Mouse (Mus musculus): ENCODE results near the gene Acot7.

Gene Acot7

GRCm38 (mm10) chr4:152277916-152278315 lies 100.0 kb downstream of the Acot7 start:
- DNase-seq = no peak

DNA sequence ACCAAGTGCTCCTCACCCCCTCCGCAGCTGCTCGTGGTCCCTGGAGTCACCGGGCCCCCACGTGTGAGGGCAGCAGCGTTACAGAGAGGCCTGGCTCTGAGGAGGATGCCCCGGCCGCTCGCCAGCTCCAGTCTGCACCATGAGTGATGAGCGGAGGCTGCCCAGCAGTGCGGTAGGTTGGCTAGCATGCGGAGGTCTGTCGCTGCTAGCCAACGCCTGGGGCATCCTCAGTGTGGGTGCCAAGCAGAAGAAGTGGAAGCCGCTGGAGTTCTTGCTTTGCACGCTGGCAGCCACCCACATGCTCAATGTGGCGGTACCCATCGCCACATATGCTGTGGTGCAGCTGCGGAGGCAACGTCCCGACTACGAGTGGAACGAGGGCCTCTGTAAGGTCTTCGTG lies 101.1 kb downstream of the Acot7 start:
- no peak for DNase-seq

- no peak for DNase-seq
Observed at GRCm38 (mm10) chr4:152281601-152282000, 103.7 kb downstream of the Acot7 start.

GRCm38 (mm10) chr4:152282721-152283120 lies 104.8 kb downstream of the Acot7 start:
- no peak for DNase-seq

DNA sequence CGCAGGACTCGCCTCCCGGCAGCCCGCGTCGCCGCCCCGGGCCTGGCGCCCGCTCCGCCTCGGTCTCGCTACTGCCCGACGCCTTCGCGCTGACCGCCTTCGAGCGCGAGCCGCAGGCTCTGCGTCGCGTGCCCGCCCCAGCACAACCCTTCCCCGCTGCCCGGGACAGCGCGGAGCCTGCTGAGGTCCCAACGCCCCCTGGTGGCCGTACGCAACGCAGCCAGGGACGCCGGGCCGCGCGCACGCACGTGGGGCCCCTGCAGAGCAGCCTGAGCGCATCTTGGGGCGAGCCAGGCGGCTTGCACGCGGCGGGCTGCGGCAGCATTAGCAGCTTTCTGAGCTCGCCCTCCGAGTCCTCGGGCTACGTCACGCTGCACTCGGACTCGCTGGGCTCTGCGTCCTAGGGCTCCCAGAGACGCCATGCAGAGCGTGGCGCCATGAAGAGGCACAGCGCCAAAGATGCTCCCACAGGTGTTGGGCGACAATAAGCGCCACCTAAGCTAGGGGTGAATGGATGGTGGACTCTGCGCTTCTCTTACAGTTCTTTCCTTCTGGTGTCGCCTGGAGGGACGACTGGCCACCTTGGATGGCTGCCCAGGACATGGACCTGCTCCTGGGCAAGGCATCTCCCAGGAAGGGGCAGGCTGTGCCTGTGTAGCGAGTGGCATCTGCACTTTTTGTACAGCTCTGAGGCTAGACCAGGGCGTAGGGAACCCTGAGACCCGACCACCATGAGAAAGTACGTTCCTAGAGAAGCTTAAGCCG lies 105.4 kb downstream of the Acot7 start:
- DNase-seq = peak; percentile 68 to 84

- peak in 1 of 2 experiments; percentile 56 for DNase-seq
Observed at GRCm38 (mm10) chr4:152285505-152285904, 107.6 kb downstream of the Acot7 start.

DNA sequence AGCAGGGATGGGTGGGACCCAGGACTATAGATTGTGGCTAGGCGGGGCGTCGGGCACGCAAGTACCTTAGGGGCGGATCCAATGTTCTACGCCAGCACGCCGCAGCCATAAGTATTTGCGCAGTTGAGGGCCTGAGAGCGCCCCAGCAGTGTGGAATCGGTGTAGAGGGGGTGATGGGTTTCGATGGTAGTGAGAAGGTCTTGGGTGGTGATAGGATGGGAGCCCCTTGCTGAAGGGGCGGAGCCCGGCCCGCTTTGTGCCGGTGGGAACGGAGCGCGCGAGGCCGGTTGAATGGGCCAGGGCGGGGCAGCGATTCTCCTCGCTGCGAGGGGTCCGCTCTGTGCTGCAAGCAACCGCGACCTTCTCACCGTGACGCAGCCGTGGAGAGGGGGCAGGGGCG lies 108.2 kb downstream of the Acot7 start:
- no peak for DNase-seq

DNA sequence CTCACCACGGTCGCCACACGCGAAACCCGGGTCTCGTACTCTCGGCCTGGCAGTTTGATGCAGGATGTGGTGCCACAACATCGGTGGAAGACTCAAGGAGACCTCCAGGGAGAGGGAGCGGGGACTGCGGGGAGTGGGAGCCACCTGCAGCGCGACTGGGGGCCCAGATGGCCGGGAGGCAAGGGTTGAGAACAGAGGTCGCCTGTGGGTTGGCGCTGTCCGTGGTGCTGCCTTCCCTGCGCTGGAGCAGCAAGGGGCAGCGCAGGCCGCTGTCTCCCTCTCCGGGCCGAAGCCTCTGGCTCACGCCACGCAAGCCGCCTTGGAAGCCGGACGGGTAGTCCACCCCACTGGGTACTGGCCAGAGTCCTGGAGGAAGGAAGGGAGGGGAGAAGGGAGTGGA lies 109.0 kb downstream of the Acot7 start:
- peak; percentile 25 to 53 for DNase-seq

DNA sequence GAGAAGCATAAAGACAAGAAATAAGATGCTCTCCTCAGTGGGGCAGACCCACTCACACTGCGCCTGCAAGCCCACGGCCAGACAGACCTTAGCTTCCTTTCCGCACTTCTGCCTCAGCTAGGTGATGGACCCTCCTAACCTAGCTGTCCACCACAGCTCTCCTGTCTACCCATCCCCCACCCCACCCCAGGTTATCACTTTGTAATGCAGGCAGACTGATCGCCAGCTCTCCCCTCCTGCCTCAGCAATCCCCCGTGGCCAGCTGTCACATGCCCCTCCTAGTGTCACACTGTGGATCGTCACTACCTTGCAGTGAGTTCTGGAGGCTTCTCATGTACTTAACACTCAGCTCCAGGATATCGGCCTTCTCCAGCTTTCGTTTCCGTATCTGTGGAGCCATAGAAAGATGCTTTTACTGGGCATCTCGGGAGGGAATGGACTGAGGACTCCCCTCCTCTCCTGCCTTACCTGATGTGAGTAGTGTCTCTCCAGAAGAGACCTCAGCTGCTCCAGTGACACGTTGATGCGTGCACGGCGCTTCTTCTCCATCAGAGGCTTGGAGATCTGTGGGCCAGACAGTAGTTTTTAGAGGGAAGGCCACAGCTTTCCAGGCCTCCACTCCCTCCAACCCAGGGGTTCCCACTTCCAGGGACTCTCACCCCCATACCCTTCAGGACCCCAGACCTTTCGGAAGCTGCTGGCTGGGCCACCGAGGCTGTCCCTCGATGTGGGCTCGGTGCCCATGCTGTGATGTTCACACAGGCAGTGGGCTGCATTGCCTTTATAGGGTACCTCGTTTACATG lies 109.6 kb downstream of the Acot7 start:
- no peak for DNase-seq

GRCm38 (mm10) chr4:152288398-152288945 lies 110.5 kb downstream of the Acot7 start:
- no peak for DNase-seq

DNA sequence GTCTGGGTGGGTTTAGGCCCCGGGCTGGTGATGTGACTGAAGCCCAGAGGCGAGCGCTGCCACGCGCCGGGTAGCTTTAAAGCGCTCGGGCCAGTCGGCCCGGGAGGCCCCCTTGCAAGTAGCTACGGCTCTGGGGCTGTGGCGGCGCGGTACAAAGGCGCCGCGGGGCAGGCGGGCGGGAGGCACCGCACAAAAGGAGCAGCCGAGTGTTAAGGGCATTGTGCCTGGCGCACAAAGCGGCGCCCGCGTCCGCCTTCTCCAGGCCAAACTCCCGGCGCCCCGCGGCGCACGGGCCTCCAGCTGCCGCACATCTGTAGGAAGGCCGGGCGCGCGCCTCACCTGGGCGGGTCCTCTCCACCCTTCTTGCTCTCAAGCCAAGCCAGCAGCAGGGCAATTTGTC lies 112.5 kb downstream of the Acot7 start:
- DNase-seq = no peak

DNA sequence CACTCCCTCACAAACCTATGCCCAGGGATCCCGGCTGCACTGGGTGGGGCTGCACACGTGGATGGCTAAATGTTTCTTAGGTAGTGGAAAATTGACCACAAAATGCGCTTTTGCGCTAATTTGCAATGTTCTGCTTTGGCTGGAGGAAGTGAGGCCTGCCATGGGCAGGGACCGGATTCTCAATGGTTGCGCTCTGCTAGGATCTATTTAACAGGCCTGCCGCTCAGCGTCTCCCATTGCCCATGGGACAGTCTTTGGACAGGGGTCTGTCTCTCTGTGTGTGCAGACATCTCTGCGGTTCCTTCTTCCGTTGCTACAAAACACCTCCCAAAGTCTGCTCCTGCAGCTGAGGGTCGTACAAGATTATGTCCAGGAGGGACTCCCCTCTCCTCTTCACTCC lies 113.1 kb downstream of the Acot7 start:
- DNase-seq = no peak

DNA sequence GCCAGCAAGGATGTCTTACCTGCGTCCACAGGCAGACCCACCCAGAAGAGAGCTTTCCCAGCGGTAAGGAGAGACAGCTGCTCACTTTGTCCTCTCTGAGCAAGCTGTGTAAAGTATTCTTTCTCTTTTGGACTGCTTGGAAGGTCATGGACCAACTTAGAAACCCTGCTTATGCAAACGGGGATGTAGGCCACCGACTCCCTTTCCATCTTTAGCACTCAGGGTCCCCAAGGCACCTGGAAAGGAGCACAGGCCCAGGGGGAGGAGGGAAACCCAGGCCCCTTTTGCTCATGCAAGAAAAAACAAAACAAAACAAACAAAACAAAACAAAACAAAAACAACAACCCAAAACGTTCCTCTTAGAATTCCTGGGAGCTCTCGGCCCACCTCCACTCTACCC lies 113.6 kb downstream of the Acot7 start, which contains the start of gene Hes3:
Gene Hes3 (minus strand): TSS at position 101 of the 400 bp plus-strand sequence.
- DNase-seq = no peak

- DNase-seq = no peak
Observed at GRCm38 (mm10) chr4:152292102-152292765, 114.3 kb downstream of the Acot7 start.

- DNase-seq = no peak
Observed at GRCm38 (mm10) chr4:152294188-152294929, 116.4 kb downstream of the Acot7 start.

DNA sequence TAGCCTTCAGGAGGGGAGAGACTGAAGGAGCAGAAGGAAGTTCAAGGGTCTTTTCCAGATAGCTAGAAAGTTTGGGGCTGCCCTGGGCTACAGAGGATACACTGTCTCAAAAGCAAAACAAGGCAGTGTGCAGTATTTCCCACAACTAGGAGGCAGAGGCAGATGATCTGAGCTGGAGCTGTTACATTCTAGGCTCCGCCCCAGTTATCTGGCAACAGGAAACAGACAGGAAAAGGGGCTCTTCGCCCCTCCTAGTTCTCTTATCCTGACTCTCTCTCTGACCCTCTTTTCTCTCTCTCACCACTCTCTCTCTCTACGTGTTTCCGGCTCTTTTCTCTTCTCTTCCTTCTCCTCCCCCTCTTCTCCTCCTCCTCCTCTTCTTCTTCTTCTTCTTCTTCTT lies 118.0 kb downstream of the Acot7 start:
- DNase-seq = no peak

DNA sequence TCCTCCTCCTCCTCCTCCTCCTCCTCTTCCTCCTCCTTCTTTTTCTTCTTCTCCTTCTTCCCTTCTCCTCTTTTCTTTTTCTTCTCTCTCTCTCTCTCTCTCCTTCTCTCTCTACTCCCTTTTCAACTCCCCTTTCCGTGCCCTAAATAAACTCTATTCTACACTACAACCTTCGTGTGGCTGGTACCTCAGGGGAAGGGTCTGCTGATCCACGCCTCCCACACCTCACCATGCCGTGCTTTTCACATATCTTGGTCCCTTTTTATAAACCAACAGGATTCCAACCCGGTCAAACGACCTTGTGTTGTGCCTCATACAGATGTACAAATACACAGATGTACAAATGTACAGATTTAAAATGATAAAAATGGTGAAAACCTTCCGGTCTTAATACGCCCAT lies 118.4 kb downstream of the Acot7 start:
- DNase-seq = no peak

GRCm38 (mm10) chr4:152296874-152297861 lies 119.2 kb downstream of the Acot7 start, which contains the start of gene Icmt:
TSS of gene Icmt (plus strand) at chr4:152297227.
- peak; percentile 99 to 100 for DNase-seq

- DNase-seq = no peak
Observed at GRCm38 (mm10) chr4:152298836-152299235, 120.9 kb downstream of the Acot7 start.

DNA sequence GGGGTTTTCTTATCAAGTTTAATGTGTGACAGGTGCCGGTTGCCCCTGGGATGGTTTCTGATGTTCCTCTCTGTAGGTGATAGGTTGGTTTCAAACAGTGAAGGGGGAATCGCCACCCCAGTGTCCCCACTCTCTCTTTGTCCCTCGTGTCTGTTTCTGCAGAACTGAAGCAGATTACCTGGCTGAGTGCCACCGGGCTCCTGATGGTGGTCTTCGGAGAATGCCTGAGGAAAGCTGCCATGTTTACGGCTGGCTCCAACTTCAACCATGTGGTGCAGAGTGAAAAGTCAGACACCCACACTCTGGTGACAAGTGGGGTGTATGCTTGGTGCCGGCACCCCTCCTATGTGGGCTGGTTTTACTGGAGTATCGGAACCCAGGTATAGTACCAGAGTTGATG lies 122.4 kb downstream of the Acot7 start:
- no peak for DNase-seq

DNA sequence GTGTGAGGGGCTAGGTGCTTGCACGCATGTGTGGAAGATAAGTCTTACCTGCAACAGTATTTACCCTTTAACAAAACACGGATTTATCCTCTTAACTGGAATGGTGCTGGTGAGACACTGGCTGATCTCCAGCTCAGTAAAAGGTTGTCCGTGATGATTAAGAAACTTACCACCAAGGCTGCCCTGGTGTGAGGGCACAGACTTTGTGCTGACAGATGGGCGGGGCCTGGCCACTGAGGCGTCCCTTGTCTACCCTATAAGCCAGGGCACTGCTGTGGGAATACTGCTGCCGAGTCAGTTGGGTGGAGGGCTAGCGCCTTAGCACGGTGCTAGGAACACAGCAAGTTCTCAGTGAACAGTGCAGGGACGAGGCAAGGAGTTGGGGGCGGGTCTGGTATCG lies 124.1 kb downstream of the Acot7 start:
- DNase-seq = no peak
